Mouse (Mus musculus): ENCODE results near the gene Icmt. TPM values are rescaled to one million over a fixed set of nuclear protein-coding genes. Genes with fewer than 3 reads are reported as not detected.

The Icmt gene
- total and polyA plus RNA-seq, 2 experiments from 2014 or later: 16.4 to 42.6 TPM

DNA sequence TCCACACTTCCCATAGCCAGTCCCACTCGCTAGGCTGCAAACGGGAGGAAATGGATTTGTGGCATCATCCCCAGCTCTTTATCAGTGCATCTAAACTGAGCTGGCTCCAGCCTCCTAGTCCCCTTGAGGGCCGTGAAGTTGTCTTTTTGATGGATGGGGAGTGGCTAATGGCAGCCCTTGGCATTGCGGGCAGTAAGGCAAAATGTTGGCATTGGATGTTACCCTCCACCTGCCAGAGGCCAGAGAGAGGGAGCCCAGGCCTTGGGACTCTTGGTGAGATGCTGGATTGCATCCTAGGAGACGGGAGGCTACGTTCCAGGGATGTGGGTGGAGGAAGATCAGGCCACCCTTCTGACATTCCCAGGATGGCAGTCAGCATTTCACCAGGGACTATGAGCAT, 9.0 kb downstream of the Icmt start:
- Histone ChIP-seq H3K4me3 (ENCODE audit: low read length) (no peak overlapping the region), H3K4me2 (ENCODE audit: low read depth, low read length) (no peak overlapping the region), H3K36me3 (ENCODE audit: insufficient read depth, low read length) (peaks cover 13% of the 10 kb centered on the region; the same call in 1 of the 2 replicates), H3K4me1 (ENCODE audit: insufficient read depth, low read length) (no peaks in the 10 kb centered on the region; the same call in 1 of the 2 replicates), H3K9me3 (ENCODE audit: low read length) (no peaks in the 10 kb centered on the region), H3K27me3 (ENCODE audit: insufficient read depth, low read length) (peaks cover 2% of the 10 kb centered on the region; the same call in 1 of the 2 replicates), H3K27ac (no peak overlapping the region), H3K9ac (replicated peaks; ENCODE audit: low read length) (no peak overlapping the region)
- WGBS: 46% methylated on average over 6 of the region's 6 CpGs
- DNase-seq (ENCODE audit: low spot score) (no peak), ATAC-seq (no peak)
- TF ChIP-seq CTCF (IDR thresholded peaks at IDR 0.05; ENCODE audit: low read depth): no peak

GRCm38 (mm10) chr4:152307542-152307941, 10.5 kb downstream of the Icmt start:
- Histone ChIP-seq H3K9ac (replicated peaks; ENCODE audit: low read length) (no peak overlapping the region), H3K4me1 (ENCODE audit: insufficient read depth, low read length) (peaks cover under 1% of the 10 kb centered on the region; the same call in 1 of the 2 replicates), H3K9me3 (ENCODE audit: low read length) (no peaks in the 10 kb centered on the region), H3K4me3 (ENCODE audit: low read length) (no peak overlapping the region), H3K36me3 (ENCODE audit: insufficient read depth, low read length) (peaks cover 13% of the 10 kb centered on the region; the same call in 1 of the 2 replicates), H3K27ac (no peak overlapping the region), H3K27me3 (ENCODE audit: insufficient read depth, low read length) (peaks cover 8% of the 10 kb centered on the region), H3K4me2 (ENCODE audit: low read depth, low read length) (no peak overlapping the region)
- no peak for DNase-seq (ENCODE audit: low spot score)
- ATAC-seq: no peak
- 80% methylated on average over 9 of the region's 9 CpGs for WGBS
- no peak for TF ChIP-seq CTCF (IDR thresholded peaks at IDR 0.05; ENCODE audit: low read depth)

DNA sequence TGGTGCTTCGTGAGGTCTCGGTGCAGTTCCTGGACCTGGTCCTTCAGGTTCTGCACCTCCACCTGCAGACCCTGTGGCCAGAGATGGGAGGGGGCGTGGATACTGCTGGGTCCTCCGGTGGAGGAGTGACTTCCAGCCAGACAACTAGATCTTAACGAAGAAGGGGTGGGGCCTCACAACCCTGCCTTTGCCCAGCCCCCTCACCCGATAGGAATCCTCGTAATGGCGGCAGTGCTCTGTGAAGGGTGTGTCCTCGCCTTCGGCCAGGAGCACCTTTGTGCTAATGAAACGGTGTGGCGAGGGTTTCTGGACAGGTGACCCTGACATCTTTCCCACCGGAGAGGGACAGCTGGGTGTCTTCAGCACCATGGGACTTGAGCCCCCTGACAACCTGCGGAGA, 15.2 kb downstream of the Icmt start:
- ATAC-seq: no peak
- 5% methylated on average over 14 of the region's 14 CpGs for WGBS

GRCm38 (mm10) chr4:152313211-152313632, 16.2 kb downstream of the Icmt start:
- no peak for TF ChIP-seq CTCF (IDR thresholded peaks at IDR 0.05; ENCODE audit: low read depth)
- peaks cover 34% of the 10 kb centered on the region for H3K27me3 ChIP-seq (ENCODE audit: insufficient read depth, low read length)
- no peaks in the 10 kb centered on the region for H3K36me3 ChIP-seq (ENCODE audit: insufficient read depth, low read length)
- no peaks in the 10 kb centered on the region for H3K9me3 ChIP-seq (ENCODE audit: low read length)
- WGBS: under 1% methylated on average over 29 of the region's 29 CpGs
- peak overlapping the region; percentile 11; the same call in 1 of the 2 replicates for H3K27ac ChIP-seq
- ATAC-seq (peak; percentile 55), DNase-seq (ENCODE audit: low spot score) (peak; percentile 65)
- H3K4me1 ChIP-seq (ENCODE audit: insufficient read depth, low read length): peaks cover 14% of the 10 kb centered on the region; the same call in 1 of the 2 replicates
- peak overlapping the region; percentile 37 for H3K4me3 ChIP-seq (ENCODE audit: low read length)
- H3K4me2 ChIP-seq (ENCODE audit: low read depth, low read length): peak overlapping the region; percentile 63
- H3K9ac ChIP-seq (replicated peaks; ENCODE audit: low read length): peak overlapping the region; percentile 22

More for the DNA sequence above, 15.2 kb downstream of the Icmt start:
- Histone ChIP-seq H3K4me2 (ENCODE audit: low read depth, low read length) (peak overlapping the region; percentile 63), H3K36me3 (ENCODE audit: insufficient read depth, low read length) (no peaks in the 10 kb centered on the region), H3K9me3 (ENCODE audit: low read length) (no peaks in the 10 kb centered on the region), H3K27ac (no peak overlapping the region), H3K4me1 (ENCODE audit: insufficient read depth, low read length) (peaks cover 14% of the 10 kb centered on the region; the same call in 1 of the 2 replicates), H3K4me3 (ENCODE audit: low read length) (peak overlapping the region; percentile 37), H3K9ac (replicated peaks; ENCODE audit: low read length) (0 out of 2 replicates have a peak overlapping the region, but pooled peaks have one; percentile 22), H3K27me3 (ENCODE audit: insufficient read depth, low read length) (peaks cover 34% of the 10 kb centered on the region)
- DNase-seq (ENCODE audit: low spot score): no peak
- no peak for TF ChIP-seq CTCF (IDR thresholded peaks at IDR 0.05; ENCODE audit: low read depth)

DNA sequence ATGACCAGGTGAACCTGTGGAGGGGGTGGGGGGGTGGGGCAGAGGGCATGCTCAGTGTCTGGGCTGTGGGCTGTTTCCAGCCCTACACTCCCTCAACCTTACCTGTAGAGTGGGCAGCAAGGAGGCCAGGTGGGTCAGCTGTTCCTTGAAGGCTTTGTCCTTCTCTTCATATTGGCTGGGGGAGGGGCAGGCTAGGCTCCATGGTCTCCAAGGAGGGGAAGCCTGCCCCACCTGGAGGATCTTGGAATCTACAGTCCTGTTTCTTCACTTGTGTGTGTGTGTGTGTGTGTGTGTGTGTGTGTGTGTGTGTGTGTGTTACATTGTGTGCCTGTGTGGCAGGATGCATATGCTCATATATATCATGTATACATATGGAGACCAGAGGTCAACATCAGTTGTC, 16.9 kb downstream of the Icmt start:
- Histone ChIP-seq H3K9ac (replicated peaks; ENCODE audit: low read length) (0 out of 2 replicates have a peak overlapping the region, but pooled peaks have one; percentile 22), H3K36me3 (ENCODE audit: insufficient read depth, low read length) (no peaks in the 10 kb centered on the region), H3K4me2 (ENCODE audit: low read depth, low read length) (peak overlapping the region; percentile 63), H3K27ac (no peak overlapping the region), H3K4me3 (ENCODE audit: low read length) (peak overlapping the region; percentile 37; the same call in 1 of the 2 replicates), H3K27me3 (ENCODE audit: insufficient read depth, low read length) (peaks cover 34% of the 10 kb centered on the region), H3K4me1 (ENCODE audit: insufficient read depth, low read length) (peaks cover 14% of the 10 kb centered on the region; the same call in 1 of the 2 replicates), H3K9me3 (ENCODE audit: low read length) (no peaks in the 10 kb centered on the region)
- TF ChIP-seq CTCF (IDR thresholded peaks at IDR 0.05; ENCODE audit: low read depth): peak; percentile 66
- DNase-seq (ENCODE audit: low spot score): peak; percentile 77
- ATAC-seq: peak; percentile 59

- Histone ChIP-seq H3K4me1 (ENCODE audit: insufficient read depth, low read length) (peaks cover 14% of the 10 kb centered on the region; the same call in 1 of the 2 replicates), H3K27ac (no peak overlapping the region), H3K9me3 (ENCODE audit: low read length) (no peaks in the 10 kb centered on the region), H3K36me3 (ENCODE audit: insufficient read depth, low read length) (no peaks in the 10 kb centered on the region), H3K4me2 (ENCODE audit: low read depth, low read length) (peak overlapping the region; percentile 53), H3K9ac (replicated peaks; ENCODE audit: low read length) (peak overlapping the region; percentile 35; the same call in 1 of the 2 replicates), H3K4me3 (ENCODE audit: low read length) (peak overlapping the region; percentile 34), H3K27me3 (ENCODE audit: insufficient read depth, low read length) (peaks cover 34% of the 10 kb centered on the region)
- DNase-seq (ENCODE audit: low spot score) (peak; percentile 53), ATAC-seq (peak; percentile 21; the same call in 1 of the 2 replicates)
- under 1% methylated on average over 43 of the region's 43 CpGs for WGBS
- no peak for TF ChIP-seq CTCF (IDR thresholded peaks at IDR 0.05; ENCODE audit: low read depth)
Measured at GRCm38 (mm10) chr4:152315498-152316213, 18.6 kb downstream of the Icmt start.
